Comparison of ENCODE assay signal across 27 mouse cellular contexts in genomic region chr13:45929744-45930143, GRCm38 (mm10). TPM values are rescaled to one million over a fixed set of nuclear protein-coding genes. Genes with fewer than 3 reads are reported as not detected.
A peak's percentile ranks its signal among the peaks of the same experiment; 100 is the strongest.
DNase-seq lines count a peak whose midpoint lies in the region; ATAC-seq and TF ChIP-seq lines count a peak whose summit lies in the region.
"Had no signal": no experiment of that assay in that cellular context is flagged by ENCODE, and none has a peak within 500 bp of the region (broad histone marks: within the 10 kb centered on the region; RNA-seq: fewer than 3 reads in every experiment).

No protein-coding gene starts in this region.

- peaks cover 60% of the 10 kb centered on the region for H3K36me3 ChIP-seq in G1E (replicated peaks)
- no peaks in the 10 kb centered on the region for H3K36me3 ChIP-seq in lung, embryonic 15.5 days
- H3K36me3 ChIP-seq: hindbrain, embryonic 15.5 days; midbrain, embryonic 13.5 days had no signal

- ATAC-seq in G1E (ENCODE audit: extremely low read depth, insufficient number of reproducible peaks, low FRiP score, poor library complexity, severe bottlenecking), result peak; percentile 57
- no peak for ATAC-seq in lung, embryonic 15.5 days (ENCODE audit: borderline replicate concordance, extremely low read depth, low FRiP score, low TSS enrichment)
- ATAC-seq: forebrain, embryonic 16.5 days; inflammation-experienced regulatory T-cells, adult 6 months; midbrain, embryonic 13.5 days had no signal

- no peak overlapping the region for H3K9ac ChIP-seq in lung, embryonic 15.5 days
- H3K9ac ChIP-seq: embryonic facial prominence, embryonic 13.5 days; hindbrain, embryonic 15.5 days; kidney, embryonic 15.5 days; liver, embryonic 14.5 days; midbrain, embryonic 13.5 days had no signal

- no peaks in the 10 kb centered on the region for H3K27me3 ChIP-seq in G1E (ENCODE audit: insufficient read depth, low read length)
- H3K27me3 ChIP-seq in lung, embryonic 15.5 days, result no peaks in the 10 kb centered on the region
- H3K27me3 ChIP-seq: CH12.LX; embryonic facial prominence, embryonic 13.5 days; hindbrain, embryonic 15.5 days; kidney, embryonic 15.5 days; midbrain, embryonic 13.5 days had no signal

- 44% methylated on average over 5 of the region's 5 CpGs for WGBS in lung, embryonic 15.5 days

- peaks cover 44% of the 10 kb centered on the region for H3K4me1 ChIP-seq in G1E (ENCODE audit: insufficient read depth, low read depth, low read length)
- H3K4me1 ChIP-seq in lung, embryonic 15.5 days, result peaks cover 19% of the 10 kb centered on the region; the same call in 1 of the 2 replicates

- TF ChIP-seq CTCF in G1E (IDR thresholded peaks at IDR 0.05; ENCODE audit: low read depth, low read length), result no peak

- H3K9me3 ChIP-seq in G1E (replicated peaks), result peaks cover 7% of the 10 kb centered on the region
- no peaks in the 10 kb centered on the region; the same call in 1 of the 2 replicates for H3K9me3 ChIP-seq in lung, embryonic 15.5 days
- H3K9me3 ChIP-seq: embryonic facial prominence, embryonic 13.5 days; hindbrain, embryonic 15.5 days; kidney, embryonic 15.5 days; midbrain, embryonic 13.5 days had no signal

- H3K4me2 ChIP-seq in lung, embryonic 15.5 days, result no peak overlapping the region
- H3K4me2 ChIP-seq: embryonic facial prominence, embryonic 13.5 days; heart, embryonic 11.5 days; hindbrain, embryonic 15.5 days; kidney, embryonic 15.5 days; midbrain, embryonic 13.5 days had no signal

- DNase-seq in 416B (ENCODE audit: low read depth), result peak; percentile 82
- DNase-seq in G1E (ENCODE audit: low spot score), result no peak
- DNase-seq in lung, postnatal 25 days (ENCODE audit: low spot score), result peak; percentile 63
- DNase-seq in T-cell, adult 2 months (ENCODE audit: low spot score), result no peak
- no peak for DNase-seq in urinary bladder, postnatal 36 days (ENCODE audit: low spot score in 2 of 2)
- no peak for DNase-seq in embryo, embryonic 10.5 days (ENCODE audit: low spot score)
- DNase-seq: adrenal gland, postnatal 10 days; cerebellum, adult 11 months; cerebellum, adult 9-10 months; cerebellum, postnatal 36 days; gastrocnemius, postnatal 10 days; heart, adult 18-20 months; heart, postnatal 36 days; kidney, adult 18-20 months; kidney, postnatal 36 days; liver; thymus, postnatal 25 days had no signal

- H3K27ac ChIP-seq in lung, embryonic 15.5 days, result peak overlapping the region; percentile 39; the same call in 1 of the 2 replicates
- H3K27ac ChIP-seq: embryonic facial prominence, embryonic 13.5 days; hindbrain, embryonic 15.5 days; kidney, embryonic 15.5 days; liver, embryonic 14.5 days; midbrain, embryonic 13.5 days had no signal

- H3K4me3 ChIP-seq in G1E (ENCODE audit: low read depth, low read length), result no peak overlapping the region
- no peak overlapping the region for H3K4me3 ChIP-seq in lung, embryonic 15.5 days
- H3K4me3 ChIP-seq: embryonic facial prominence, embryonic 13.5 days; hindbrain, embryonic 15.5 days; kidney, embryonic 15.5 days; midbrain, embryonic 13.5 days had no signal

RNA-seq across cellular contexts. Expression of gene Atxn1, which starts 35.1 kb away (rescaled TPM):
- total RNA-seq in G1E (2014; fragmentation: Nextera tagmentation), result 45.0 and 61.0 TPM in 2 replicates
- 25.0 and 27.9 TPM in 2 replicates for total RNA-seq in G1E (2017)
- 7.8 and 9.4 TPM in 2 replicates for polyA plus RNA-seq in G1E (2012)
- polyA plus RNA-seq in lung, embryonic 15.5 days (2015; fragmentation: Nextera tagmentation; extraction: Ambion mirVana), result 7.4 and 8.5 TPM in 2 replicates

Comparison
In these comparisons a context has a peak if more than half of its experiments do, and no peak if none do; other contexts are left out.
1. DNase-seq: peak in 416B (single experiment) and lung, postnatal 25 days (single experiment); none in G1E (single experiment), T-cell, adult 2 months (single experiment), urinary bladder, postnatal 36 days (0 of 2) and embryo, embryonic 10.5 days (single experiment).